Mouse (Mus musculus) thymus, adult 2 months (tissue): ENCODE results near the gene Ldlrad1. TPM values are rescaled to one million over a fixed set of nuclear protein-coding genes. Genes with fewer than 3 reads are reported as not detected.

Source experiments
- DNase-seq: peaks from one replicate; pipeline ENCODE4 v3.0.0; 2021
- H3K27ac ChIP-seq: fragments of 200-500 bp; 2 replicates; pipeline ENCODE4 v1.5.1; 2012; ENCODE audit warnings: low read length, control low read depth; ENCODE audit not compliant: control insufficient read depth, insufficient read depth
- H3K27me3 ChIP-seq: fragments of 200-500 bp; 2 replicates; pipeline ENCODE4 v1.6.1; 2012; ENCODE audit warnings: mild to moderate bottlenecking, low read length, moderate library complexity, mixed read lengths; ENCODE audit not compliant: control insufficient read depth, insufficient read depth
- H3K36me3 ChIP-seq: fragments of 200-500 bp; 2 replicates; pipeline ENCODE4 v1.6.1; 2012; ENCODE audit warnings: mild to moderate bottlenecking, low read length, moderate library complexity; ENCODE audit not compliant: control insufficient read depth, insufficient read depth
- H3K4me1 ChIP-seq: fragments of 200-500 bp; replicated peaks from 2 replicates; pipeline ENCODE4 v1.6.1; 2012; ENCODE audit warnings: low read length; ENCODE audit not compliant: control insufficient read depth, insufficient read depth
- H3K4me3 ChIP-seq: fragments of 200-500 bp; 2 replicates; pipeline ENCODE4 v1.5.1; 2012; ENCODE audit warnings: mild to moderate bottlenecking, low read length, control low read depth, moderate library complexity; ENCODE audit not compliant: control insufficient read depth, insufficient read depth
- CTCF ChIP-seq: fragments of 200-500 bp; IDR thresholded peaks from 2 replicates; pipeline ENCODE4 v1.5.1; 2012; ENCODE audit warnings: mild to moderate bottlenecking, control low read depth, low read length, moderate library complexity, borderline replicate concordance; ENCODE audit not compliant: control insufficient read depth, poor library complexity, insufficient read depth; ENCODE audit errors: extremely low read depth
- POLR2A ChIP-seq: fragments of 200-500 bp; IDR thresholded peaks from 2 replicates; pipeline ENCODE4 v1.6.1; 2012; ENCODE audit warnings: mild to moderate bottlenecking, low read length, control low read depth, moderate library complexity; ENCODE audit not compliant: control insufficient read depth, poor library complexity, insufficient read depth; ENCODE audit errors: extremely low read depth
- WGBS: fragments of 180-500 bp; shearing (Covaris S2); methylation state at CpG from one replicate; pipeline ENCODE4 v1.1.7; 2018; 5-methylcytosine and 5-hydroxymethylcytosine counted together
- polyA plus RNA-seq: library from polyadenylated mRNA; depleted of rRNA; stranded (reverse); fragments of >200 nt; gene quantifications from 2 replicates; pipeline ENCODE4 v1.2.3, GENCODE M21; 2012

The Ldlrad1 gene
- polyA plus RNA-seq, 1 experiment = 0.92 TPM

GRCm38 (mm10) chr4:107223225-107224204 is 14.5 kb downstream of the Ldlrad1 start:
- TF ChIP-seq CTCF (no peak), POLR2A (no peak)
- H3K36me3 ChIP-seq = no peaks in the 10 kb centered on the region
- no peaks in the 10 kb centered on the region for H3K4me1 ChIP-seq
- no peak for DNase-seq
- no peak overlapping the region for H3K4me3 ChIP-seq
- H3K27ac ChIP-seq = no peak overlapping the region
- no peaks in the 10 kb centered on the region for H3K27me3 ChIP-seq
- WGBS = 62% methylated on average over 11 of the region's 11 CpGs

- H3K4me3 ChIP-seq = no peak overlapping the region
- peaks cover 6% of the 10 kb centered on the region for H3K36me3 ChIP-seq
- 37% methylated on average over 2 of the region's 2 CpGs for WGBS
- DNase-seq = no peak
- TF ChIP-seq CTCF = no peak
- no peak for TF ChIP-seq POLR2A
- no peaks in the 10 kb centered on the region for H3K27me3 ChIP-seq
- no peaks in the 10 kb centered on the region for H3K4me1 ChIP-seq
- no peak overlapping the region for H3K27ac ChIP-seq
Observed at GRCm38 (mm10) chr4:107226313-107226712, 17.3 kb downstream of the Ldlrad1 start.

GRCm38 (mm10) chr4:107232219-107232618 is 23.2 kb downstream of the Ldlrad1 start:
- 97% methylated on average over 3 of the region's 3 CpGs for WGBS
- TF ChIP-seq POLR2A (no peak), CTCF (no peak)

GRCm38 (mm10) chr4:107238253-107238652 is 29.3 kb downstream of the Ldlrad1 start:
- peaks cover 94% of the 10 kb centered on the region for H3K36me3 ChIP-seq
- no peak overlapping the region for H3K27ac ChIP-seq
- no peaks in the 10 kb centered on the region for H3K4me1 ChIP-seq
- DNase-seq = no peak
- no peaks in the 10 kb centered on the region for H3K27me3 ChIP-seq
- 100% methylated on average over 2 of the region's 2 CpGs for WGBS
- TF ChIP-seq POLR2A = no peak
- TF ChIP-seq CTCF = no peak
- H3K4me3 ChIP-seq = no peak overlapping the region

More at GRCm38 (mm10) chr4:107232219-107232618, 23.2 kb downstream of the Ldlrad1 start:
- H3K4me1 ChIP-seq = no peaks in the 10 kb centered on the region
- DNase-seq = no peak
- H3K4me3 ChIP-seq = no peak overlapping the region
- no peak overlapping the region for H3K27ac ChIP-seq
- H3K27me3 ChIP-seq = no peaks in the 10 kb centered on the region
- H3K36me3 ChIP-seq = peaks cover 64% of the 10 kb centered on the region

- Histone ChIP-seq H3K4me1 (no peaks in the 10 kb centered on the region), H3K27me3 (no peaks in the 10 kb centered on the region), H3K27ac (no peak overlapping the region), H3K36me3 (peaks cover 87% of the 10 kb centered on the region), H3K4me3 (no peak overlapping the region)
- DNase-seq = no peak
- no peak for TF ChIP-seq CTCF
- no peak for TF ChIP-seq POLR2A
- WGBS = 92% methylated on average over 6 of the region's 6 CpGs
Observed at GRCm38 (mm10) chr4:107240196-107240595, 31.2 kb downstream of the Ldlrad1 start.

- Histone ChIP-seq H3K27ac (no peak overlapping the region), H3K36me3 (peaks cover 75% of the 10 kb centered on the region), H3K4me3 (no peak overlapping the region), H3K4me1 (peaks cover 8% of the 10 kb centered on the region), H3K27me3 (no peaks in the 10 kb centered on the region)
- WGBS = 93% methylated on average over 6 of the region's 6 CpGs
- DNase-seq = no peak
- TF ChIP-seq CTCF = no peak
- no peak for TF ChIP-seq POLR2A
Observed at GRCm38 (mm10) chr4:107243365-107244333, 34.7 kb downstream of the Ldlrad1 start.
